22 mouse cellular contexts compared by ENCODE assay signal in genomic region chr4:46367487-46367959, GRCm38 (mm10). TPM values are rescaled to one million over a fixed set of nuclear protein-coding genes. Genes with fewer than 3 reads are reported as not detected.
A peak's percentile ranks its signal among the peaks of the same experiment; 100 is the strongest.
DNase-seq lines count a peak whose midpoint lies in the region; ATAC-seq lines count a peak whose summit lies in the region.
"Had no signal": no experiment of that assay in that cellular context is flagged by ENCODE, and none has a peak within 500 bp of the region (broad histone marks: within the 10 kb centered on the region; RNA-seq: fewer than 3 reads in every experiment).

No protein-coding gene starts in this region.

- ATAC-seq in heart, embryonic 12.5 days (ENCODE audit: insufficient number of reproducible peaks, low FRiP score), result no peak
- ATAC-seq in neural tube, embryonic 15.5 days (ENCODE audit: low FRiP score), result no peak
- peak; percentile 86 for ATAC-seq in forebrain, embryonic 13.5 days
- ATAC-seq: intestine, postnatal 0 days had no signal

- H3K4me1 ChIP-seq in heart, embryonic 12.5 days (replicated peaks), result peaks cover 22% of the 10 kb centered on the region
- H3K4me1 ChIP-seq in neural tube, embryonic 15.5 days, result peaks cover 4% of the 10 kb centered on the region
- peaks cover 20% of the 10 kb centered on the region for H3K4me1 ChIP-seq in forebrain, embryonic 13.5 days

- H3K4me2 ChIP-seq in heart, embryonic 12.5 days, result peak overlapping the region; percentile 4; the same call in 1 of the 2 replicates
- 0 out of 2 replicates have a peak overlapping the region, but pooled peaks have one; percentile 5 for H3K4me2 ChIP-seq in neural tube, embryonic 15.5 days
- peak overlapping the region; percentile 28 for H3K4me2 ChIP-seq in forebrain, embryonic 13.5 days

- H3K36me3 ChIP-seq in heart, embryonic 12.5 days, result no peaks in the 10 kb centered on the region
- H3K36me3 ChIP-seq in neural tube, embryonic 15.5 days, result no peaks in the 10 kb centered on the region
- no peaks in the 10 kb centered on the region for H3K36me3 ChIP-seq in forebrain, embryonic 13.5 days (ENCODE audit: poor library complexity, severe bottlenecking)

- H3K4me3 ChIP-seq in heart, embryonic 12.5 days, result no peak overlapping the region
- no peak overlapping the region for H3K4me3 ChIP-seq in neural tube, embryonic 15.5 days (replicated peaks)
- H3K4me3 ChIP-seq in forebrain, embryonic 13.5 days, result no peak overlapping the region
- H3K4me3 ChIP-seq: heart, adult 2 months had no signal

- no peak overlapping the region for H3K9ac ChIP-seq in heart, embryonic 12.5 days
- H3K9ac ChIP-seq in neural tube, embryonic 15.5 days (replicated peaks), result no peak overlapping the region
- H3K9ac ChIP-seq in forebrain, embryonic 13.5 days, result no peak overlapping the region

- no peak for DNase-seq in heart, adult 11 months
- DNase-seq in neural tube, embryonic 10.5 days (ENCODE audit: extremely low spot score, low spot score), result no peak
- DNase-seq in left cerebral cortex, postnatal 14 days (ENCODE audit: low spot score in 2 of 2), result no peak
- no peak for DNase-seq in urinary bladder, postnatal 14 days (ENCODE audit: low spot score)
- DNase-seq: adrenal gland, postnatal 14 days; cerebellum, adult 9-10 months; heart, adult 2 months; kidney, postnatal 14 days; liver; lung, adult 2 months; right cerebral cortex, postnatal 25 days; thymus, postnatal 36 days had no signal

- H3K27ac ChIP-seq in heart, embryonic 12.5 days (ENCODE audit: poor library complexity, severe bottlenecking), result no peak overlapping the region
- H3K27ac ChIP-seq in neural tube, embryonic 15.5 days (replicated peaks), result no peak overlapping the region
- H3K27ac ChIP-seq in forebrain, embryonic 13.5 days, result peak overlapping the region; percentile 40; the same call in 1 of the 2 replicates
- H3K27ac ChIP-seq: heart, adult 2 months had no signal

- H3K27me3 ChIP-seq in heart, embryonic 12.5 days (replicated peaks), result peaks cover 30% of the 10 kb centered on the region
- H3K27me3 ChIP-seq in neural tube, embryonic 15.5 days (replicated peaks), result peaks cover 17% of the 10 kb centered on the region; the same call in 1 of the 2 replicates
- H3K27me3 ChIP-seq in forebrain, embryonic 13.5 days, result 0 out of 2 replicates have a peak, but pooled peaks cover 9% of the 10 kb centered on the region

- intact Hi-C loops in left cerebral cortex, postnatal 14 days (cut with DNase I), result no loop called here

- 8% methylated on average over 12 of the region's 12 CpGs for WGBS in heart, embryonic 12.5 days
- WGBS in neural tube, embryonic 15.5 days, result 13% methylated on average over 12 of the region's 12 CpGs
- 3% methylated on average over 12 of the region's 12 CpGs for WGBS in forebrain, embryonic 13.5 days

- H3K9me3 ChIP-seq in heart, embryonic 12.5 days (replicated peaks), result peaks cover 10% of the 10 kb centered on the region
- H3K9me3 ChIP-seq in neural tube, embryonic 15.5 days (replicated peaks), result no peaks in the 10 kb centered on the region
- no peaks in the 10 kb centered on the region for H3K9me3 ChIP-seq in forebrain, embryonic 13.5 days (replicated peaks)

RNA-seq across cellular contexts. Expression of gene Trmo, which starts 21.7 kb away (rescaled TPM):
- 8.3 and 8.7 TPM in 2 replicates for polyA plus RNA-seq in heart, embryonic 12.5 days (2016; fragmentation: Nextera tagmentation; extraction: Ambion mirVana)
- 8.4 and 10.7 TPM in 2 replicates for polyA plus RNA-seq in neural tube, embryonic 15.5 days (2015; fragmentation: Nextera tagmentation; extraction: Ambion mirVana)
- 11.1 and 11.4 TPM in 2 replicates for polyA plus RNA-seq in forebrain, embryonic 13.5 days (2015; fragmentation: Nextera tagmentation; extraction: Ambion mirVana)
- total RNA-seq in left cerebral cortex, postnatal 14 days (2021), result 1 to 10 TPM; 3.2 to 3.7 TPM

RNA-seq across cellular contexts. Expression of gene Foxe1, which starts 24.1 kb away (rescaled TPM):
- polyA plus RNA-seq in heart, embryonic 12.5 days (2016; fragmentation: Nextera tagmentation; extraction: Ambion mirVana), result not detected in 2 replicates
- polyA plus RNA-seq in neural tube, embryonic 15.5 days (2015; fragmentation: Nextera tagmentation; extraction: Ambion mirVana), result not detected in 2 replicates
- not detected in 2 replicates for polyA plus RNA-seq in forebrain, embryonic 13.5 days (2015; fragmentation: Nextera tagmentation; extraction: Ambion mirVana)
- total RNA-seq in left cerebral cortex, postnatal 14 days (2021), result not detected
- total RNA-seq: adrenal gland, postnatal 14 days; gastrocnemius, adult 8-10 months; heart, adult 2 months; hematopoietic stem cell, adult 5-6 weeks; layer of hippocampus, postnatal 10 days; left cerebral cortex, postnatal 25 days had no signal
- polyA plus RNA-seq: C2C12; heart, adult 2 months; intestine, postnatal 0 days had no signal

RNA-seq across cellular contexts. Expression of gene Hemgn, which starts 45.8 kb away (rescaled TPM):
- 9.7 and 12.4 TPM in 2 replicates for polyA plus RNA-seq in heart, embryonic 12.5 days (2016; fragmentation: Nextera tagmentation; extraction: Ambion mirVana)
- polyA plus RNA-seq in neural tube, embryonic 15.5 days (2015; fragmentation: Nextera tagmentation; extraction: Ambion mirVana), result 0.24 and 1.2 TPM in 2 replicates
- 0.09 and 0.77 TPM in 2 replicates for polyA plus RNA-seq in forebrain, embryonic 13.5 days (2015; fragmentation: Nextera tagmentation; extraction: Ambion mirVana)
- not detected for total RNA-seq in left cerebral cortex, postnatal 14 days (2021)
- total RNA-seq: ES-E14; gastrocnemius, adult 8-10 months; layer of hippocampus, postnatal 10 days; left cerebral cortex, postnatal 25 days had no signal
- polyA plus RNA-seq: C2C12; lung, adult 2 months had no signal
